Mouse (Mus musculus) spleen, adult 2 months (tissue): ENCODE data around the gene Gpr162. TPM values are rescaled to one million over a fixed set of nuclear protein-coding genes. Genes with fewer than 3 reads are reported as not detected.
"Not testable (repeated sequence)": the region's sequence is repeated elsewhere in the genome, so short reads cannot be mapped to it uniquely, and the experiment has no call there.

Source experiments
- DNase-seq, 2 experiments: peaks; one replicate each; pipeline versions ENCODE4 v3.0.0 to v3.0.0-alpha.2; 2012 to 2021; ENCODE audit warnings: low spot score in 2 of 2, low read depth in 1 of 2
- H3K27ac ChIP-seq: fragments of 200-500 bp; 2 replicates; pipeline ENCODE4 v1.5.1; 2012; ENCODE audit warnings: low read length, inconsistent platforms; ENCODE audit not compliant: insufficient read depth
- H3K27me3 ChIP-seq: fragments of 200-500 bp; 2 replicates; pipeline ENCODE4 v1.6.1; 2012; ENCODE audit warnings: mild to moderate bottlenecking, moderate library complexity, low read length, inconsistent platforms; ENCODE audit not compliant: control insufficient read depth, insufficient read depth
- H3K36me3 ChIP-seq: fragments of 200-500 bp; 2 replicates; pipeline ENCODE4 v1.6.1; 2012; ENCODE audit warnings: mild to moderate bottlenecking, low read length, inconsistent platforms; ENCODE audit not compliant: control insufficient read depth, insufficient read depth
- H3K4me1 ChIP-seq: fragments of 200-500 bp; 2 replicates; pipeline ENCODE4 v1.6.1; 2011; ENCODE audit warnings: inconsistent platforms; ENCODE audit not compliant: control insufficient read depth, insufficient read depth, insufficient read length
- H3K4me3 ChIP-seq: fragments of 200-500 bp; 2 replicates; pipeline ENCODE4 v1.5.1; 2011; ENCODE audit warnings: mild to moderate bottlenecking, inconsistent platforms; ENCODE audit not compliant: insufficient read depth, insufficient read length; ENCODE audit errors: extremely low read depth
- CTCF ChIP-seq: fragments of 200-500 bp; IDR thresholded peaks from 2 replicates; pipeline ENCODE4 v1.5.1; 2011; ENCODE audit warnings: mild to moderate bottlenecking, inconsistent platforms; ENCODE audit not compliant: insufficient read depth, insufficient read length, insufficient replicate concordance; ENCODE audit errors: extremely low read depth
- POLR2A ChIP-seq: fragments of 200-500 bp; IDR thresholded peaks from 2 replicates; pipeline ENCODE4 v1.6.1; 2011; ENCODE audit warnings: low read depth, low read length, inconsistent platforms
- WGBS: fragments of 180-500 bp; shearing (Covaris S2); methylation state at CpG from one replicate; pipeline ENCODE4 v1.1.7; 2018; 5-methylcytosine and 5-hydroxymethylcytosine counted together
- polyA plus RNA-seq: library from polyadenylated mRNA; depleted of rRNA; stranded (reverse); fragments of >200 nt; gene quantifications from 2 replicates; pipeline ENCODE4 v1.2.3, GENCODE M21; 2012

The Gpr162 gene
- polyA plus RNA-seq, 1 experiment = 2.7 TPM

DNA sequence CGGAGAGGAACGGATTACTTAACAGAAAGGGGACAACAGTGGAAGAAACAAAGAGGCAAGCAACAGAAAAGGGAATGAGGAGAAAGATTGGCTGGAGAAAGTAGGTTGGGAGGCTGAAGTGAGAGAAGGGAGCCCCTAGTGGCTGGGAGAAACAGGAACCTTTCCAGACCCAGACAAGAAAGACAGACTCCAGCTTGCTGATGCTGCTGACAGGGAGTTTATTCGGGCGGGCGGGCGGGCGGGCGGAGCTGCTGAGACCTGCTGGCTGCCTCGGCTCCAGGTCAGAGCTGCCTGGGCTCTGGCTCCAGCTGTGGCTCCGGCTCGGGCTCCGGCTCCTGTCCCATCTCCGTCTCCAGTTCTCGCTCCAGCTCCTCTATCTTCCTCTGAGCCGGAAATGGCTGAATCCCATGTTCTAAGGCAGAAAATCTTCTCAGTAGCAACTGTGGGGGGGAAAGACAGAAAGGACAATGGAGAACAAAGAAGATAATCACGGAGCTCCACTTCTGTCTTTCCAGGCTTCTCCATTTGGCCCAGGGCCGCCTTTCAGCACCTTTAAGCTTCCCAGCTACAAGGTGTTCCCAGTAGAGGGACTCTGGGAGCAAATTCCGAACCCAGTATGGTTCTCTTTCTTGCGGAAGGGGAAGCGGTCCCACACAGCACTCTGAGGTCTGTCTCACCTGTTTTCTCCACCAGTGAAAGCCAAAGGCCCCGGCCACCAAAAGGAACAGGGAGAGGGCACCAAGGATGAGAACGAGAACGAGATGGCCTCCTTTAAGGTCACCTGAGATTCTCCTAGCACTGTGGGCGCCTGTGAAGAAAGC, 40.6 kb upstream of the Gpr162 start:
- 47% methylated on average over 24 of the region's 24 CpGs for WGBS
- Histone ChIP-seq H3K27ac (peak overlapping the region; percentile 59), H3K4me1 (peaks cover 13% of the 10 kb centered on the region), H3K36me3 (no peaks in the 10 kb centered on the region), H3K4me3 (peak overlapping the region; percentile 50), H3K27me3 (no peaks in the 10 kb centered on the region)
- DNase-seq = peak in 1 of 2 experiments; percentile 36
- TF ChIP-seq CTCF (peak; percentile 42; the same call in 1 of the 2 replicates), POLR2A (no peak)

DNA sequence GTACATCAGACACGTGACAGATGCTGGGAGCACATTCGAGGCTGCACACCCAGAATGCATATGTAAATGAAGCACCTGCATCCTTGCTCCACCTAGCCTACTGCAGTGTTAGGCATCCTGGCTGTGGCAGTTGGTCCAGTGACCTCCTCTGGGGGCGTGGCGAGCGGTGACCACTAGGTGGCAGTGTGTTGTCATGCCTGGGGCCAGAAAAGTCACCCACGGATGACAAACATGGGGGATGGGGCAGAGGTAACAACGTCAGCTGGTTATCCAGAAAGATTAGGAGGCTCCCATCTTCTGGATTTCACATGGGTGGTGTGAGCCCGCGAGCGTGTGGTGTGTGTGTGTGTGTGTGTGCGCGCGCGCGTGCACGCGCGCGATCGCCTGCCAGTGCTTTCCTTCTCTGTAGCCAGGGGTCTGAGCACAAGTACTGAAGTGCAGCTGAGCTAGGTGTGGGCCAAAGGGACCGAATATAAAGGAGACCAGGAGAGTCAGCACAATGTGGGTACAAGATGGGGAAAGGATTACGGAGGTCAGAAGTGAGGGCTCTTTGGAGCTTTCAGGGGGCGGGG, 39.9 kb upstream of the Gpr162 start:
- Histone ChIP-seq H3K4me1 (peaks cover 14% of the 10 kb centered on the region), H3K4me3 (peak overlapping the region; percentile 50), H3K27ac (peak overlapping the region; percentile 59), H3K36me3 (no peaks in the 10 kb centered on the region), H3K27me3 (no peaks in the 10 kb centered on the region)
- TF ChIP-seq POLR2A (no peak), CTCF (peak; percentile 99)
- under 1% methylated on average over 23 of the region's 23 CpGs for WGBS
- DNase-seq = peak; percentile 75 to 95

DNA sequence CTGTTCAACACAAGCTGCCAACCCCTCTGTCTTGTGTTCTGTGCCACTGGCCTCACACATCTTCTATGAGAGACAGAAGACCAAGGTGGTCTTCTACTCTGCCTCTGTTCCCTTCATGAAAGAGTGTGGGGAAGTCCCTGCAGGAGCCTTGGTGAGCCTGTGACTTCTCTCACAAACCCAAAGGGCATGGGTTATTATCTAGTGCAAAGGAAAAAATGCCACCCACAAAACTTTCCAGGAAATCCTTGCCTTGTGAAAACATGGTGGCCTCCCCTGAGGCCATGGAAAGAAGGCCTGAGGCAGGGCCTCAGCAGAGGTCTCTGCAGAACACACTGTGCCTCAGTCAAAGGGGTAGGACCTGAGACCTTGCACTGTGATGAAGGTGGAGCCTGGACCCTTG, 38.1 kb upstream of the Gpr162 start:
- H3K4me3 ChIP-seq = no peak overlapping the region
- no peak for TF ChIP-seq POLR2A
- TF ChIP-seq CTCF = no peak

DNA sequence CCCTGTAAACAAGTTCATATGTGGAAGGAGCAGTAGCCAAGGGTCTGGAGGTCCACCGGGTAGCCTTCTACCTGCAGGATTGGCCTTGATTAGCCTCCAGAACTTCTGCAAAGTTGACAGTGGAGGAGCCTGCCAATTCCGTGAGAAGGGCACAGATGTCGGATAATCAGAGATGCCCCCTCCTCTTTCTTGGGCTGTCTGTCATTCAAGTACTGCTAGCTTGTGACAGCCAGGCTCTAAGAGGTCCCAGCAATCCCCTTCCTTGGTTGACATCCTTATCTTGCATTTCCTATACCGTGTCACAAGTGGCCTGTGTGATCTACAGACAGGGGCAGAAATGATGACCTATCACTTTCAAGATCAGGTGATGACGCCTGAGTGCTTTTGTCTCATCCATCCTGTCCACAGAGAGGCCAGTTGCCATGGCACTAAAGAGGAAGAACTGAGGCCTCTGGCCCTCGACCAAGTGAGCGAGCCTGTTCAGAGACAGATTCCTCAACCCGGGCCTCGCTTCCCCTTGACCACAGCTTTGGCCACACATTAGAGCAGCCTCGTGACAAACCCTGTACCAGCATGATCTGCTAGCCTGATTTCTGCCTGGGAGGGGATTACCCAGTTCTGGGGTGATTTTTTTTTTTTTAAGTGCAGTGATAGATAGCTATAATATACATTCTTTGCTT, 37.2 kb upstream of the Gpr162 start:
- H3K27ac ChIP-seq = peak overlapping the region; percentile 42
- peak in 1 of 2 experiments; percentile 25 for DNase-seq
- 35% methylated on average over 10 of the region's 10 CpGs for WGBS

More for the DNA sequence above, 38.1 kb upstream of the Gpr162 start:
- Histone ChIP-seq H3K4me1 (peaks cover 15% of the 10 kb centered on the region; the same call in 1 of the 2 replicates), H3K36me3 (no peaks in the 10 kb centered on the region), H3K27ac (no peak overlapping the region), H3K27me3 (no peaks in the 10 kb centered on the region)
- no peak for DNase-seq

DNA sequence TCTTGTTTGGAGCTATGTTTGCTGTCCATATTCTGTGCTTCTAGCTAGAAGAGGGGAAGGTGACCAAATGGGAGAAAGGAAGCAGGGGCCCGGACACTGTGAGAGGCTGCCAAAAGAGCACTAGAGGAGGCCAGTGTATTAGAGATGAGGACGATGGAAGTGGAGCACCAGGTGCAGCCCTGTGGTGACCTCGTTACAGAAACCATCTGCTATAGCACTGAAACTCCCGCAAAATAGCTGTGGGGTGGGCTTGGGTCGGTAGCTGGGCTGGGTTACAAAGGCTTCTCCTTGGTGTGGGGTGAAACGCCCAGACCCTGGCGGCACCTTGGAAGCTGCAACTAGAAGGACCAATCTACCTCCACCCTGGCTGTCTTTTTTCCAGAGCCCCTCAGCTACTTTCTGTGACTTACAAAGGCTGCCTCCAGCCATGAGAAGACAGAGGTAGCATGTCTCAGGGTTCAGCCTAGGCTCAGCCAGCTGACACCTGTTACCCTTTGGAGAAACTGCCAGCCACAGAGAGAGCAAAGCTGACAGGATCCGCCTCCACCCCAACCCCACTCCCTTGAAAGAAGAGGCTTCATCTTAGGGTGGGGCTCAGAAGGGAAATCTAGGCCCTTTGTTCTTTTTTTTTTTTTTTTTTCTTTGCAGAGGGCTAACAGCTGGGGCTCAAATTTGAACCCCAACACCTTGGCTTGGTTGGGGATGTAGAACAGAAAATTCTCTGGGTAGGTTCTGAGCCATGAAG, 36.4 kb upstream of the Gpr162 start:
- peak in 1 of 2 experiments; percentile 18 for DNase-seq
- Histone ChIP-seq H3K27ac (peak overlapping the region; percentile 42), H3K36me3 (no peaks in the 10 kb centered on the region), H3K27me3 (no peaks in the 10 kb centered on the region), H3K4me1 (peaks cover 15% of the 10 kb centered on the region; the same call in 1 of the 2 replicates), H3K4me3 (no peak overlapping the region)
- 41% methylated on average over 8 of the region's 8 CpGs for WGBS
- TF ChIP-seq POLR2A = no peak
- TF ChIP-seq CTCF = no peak

More for the DNA sequence above, 37.2 kb upstream of the Gpr162 start:
- H3K27me3 ChIP-seq = no peaks in the 10 kb centered on the region
- H3K4me1 ChIP-seq = peaks cover 15% of the 10 kb centered on the region; the same call in 1 of the 2 replicates
- H3K4me3 ChIP-seq = no peak overlapping the region
- H3K36me3 ChIP-seq = no peaks in the 10 kb centered on the region
- no peak for TF ChIP-seq POLR2A
- TF ChIP-seq CTCF = no peak

DNA sequence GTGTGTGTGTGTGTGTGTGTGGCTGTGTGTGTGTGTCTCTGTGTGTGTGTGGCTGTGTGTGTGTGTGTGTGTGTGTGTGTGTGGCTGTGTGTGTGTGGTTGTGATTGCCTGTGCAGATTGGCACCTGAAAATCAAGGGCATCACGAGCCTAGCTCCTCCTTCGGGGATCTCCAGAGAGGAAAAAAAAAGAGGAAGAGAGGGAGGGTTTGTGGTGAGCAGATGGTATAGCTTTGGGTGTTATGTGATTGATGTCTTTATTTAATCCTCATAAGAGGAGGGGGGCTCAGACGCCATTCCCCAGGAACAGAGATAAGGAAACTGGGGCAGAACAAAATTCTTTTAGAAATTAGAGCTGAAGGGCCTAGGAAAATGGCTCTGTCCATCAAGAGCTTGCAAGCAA, 34.6 kb upstream of the Gpr162 start:
- H3K4me1 ChIP-seq = peaks cover 15% of the 10 kb centered on the region; the same call in 1 of the 2 replicates
- WGBS = 8% methylated on average over 3 of the region's 3 CpGs
- no peak for TF ChIP-seq CTCF
- no peak for TF ChIP-seq POLR2A
- no peaks in the 10 kb centered on the region for H3K27me3 ChIP-seq
- DNase-seq = peak in 1 of 2 experiments; percentile 45
- peak overlapping the region; percentile 52 for H3K27ac ChIP-seq
- no peaks in the 10 kb centered on the region for H3K36me3 ChIP-seq
- no peak overlapping the region for H3K4me3 ChIP-seq

DNA sequence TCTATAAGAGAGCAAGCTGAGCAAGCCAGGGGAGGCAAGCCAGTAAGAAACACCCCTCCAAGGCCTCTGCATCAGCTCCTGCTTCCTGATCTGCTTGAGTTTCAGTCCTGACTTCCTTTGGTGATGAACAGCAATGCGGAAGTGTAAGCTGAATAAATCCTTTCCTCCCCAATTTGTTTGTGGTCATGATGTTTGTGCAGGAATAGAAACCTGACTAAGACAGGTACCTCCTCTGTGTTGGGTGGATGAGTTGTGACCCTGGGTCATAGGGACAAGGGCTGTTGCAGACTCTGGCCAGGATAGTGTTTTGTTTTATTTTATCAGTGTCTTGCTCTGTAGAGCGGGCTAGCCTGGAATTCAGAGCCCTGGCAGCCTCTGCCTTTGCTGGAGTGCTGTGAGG, 30.3 kb upstream of the Gpr162 start:
- H3K4me1 ChIP-seq, H3K4me3 ChIP-seq, H3K36me3 ChIP-seq, H3K27ac ChIP-seq, DNase-seq, H3K27me3 ChIP-seq: not testable (repeated sequence)
- WGBS = 82% methylated on average over 2 of the region's 2 CpGs
